Mouse (Mus musculus) bone marrow, adult 2 months (tissue): ENCODE measurements around the gene Cdkn1c.

ENCODE experiments used
- CTCF ChIP-seq: fragments of 200-500 bp; IDR thresholded peaks from 2 replicates; pipeline ENCODE4 v1.5.1; 2011; ENCODE audit warnings: low read length, control low read depth; ENCODE audit not compliant: control insufficient read depth, insufficient read depth
- POLR2A ChIP-seq: fragments of 200-500 bp; IDR thresholded peaks from 2 replicates; pipeline ENCODE4 v1.6.1; 2011; ENCODE audit warnings: low read depth, mild to moderate bottlenecking, control low read depth, low read length, borderline replicate concordance; ENCODE audit not compliant: control insufficient read depth

DNA sequence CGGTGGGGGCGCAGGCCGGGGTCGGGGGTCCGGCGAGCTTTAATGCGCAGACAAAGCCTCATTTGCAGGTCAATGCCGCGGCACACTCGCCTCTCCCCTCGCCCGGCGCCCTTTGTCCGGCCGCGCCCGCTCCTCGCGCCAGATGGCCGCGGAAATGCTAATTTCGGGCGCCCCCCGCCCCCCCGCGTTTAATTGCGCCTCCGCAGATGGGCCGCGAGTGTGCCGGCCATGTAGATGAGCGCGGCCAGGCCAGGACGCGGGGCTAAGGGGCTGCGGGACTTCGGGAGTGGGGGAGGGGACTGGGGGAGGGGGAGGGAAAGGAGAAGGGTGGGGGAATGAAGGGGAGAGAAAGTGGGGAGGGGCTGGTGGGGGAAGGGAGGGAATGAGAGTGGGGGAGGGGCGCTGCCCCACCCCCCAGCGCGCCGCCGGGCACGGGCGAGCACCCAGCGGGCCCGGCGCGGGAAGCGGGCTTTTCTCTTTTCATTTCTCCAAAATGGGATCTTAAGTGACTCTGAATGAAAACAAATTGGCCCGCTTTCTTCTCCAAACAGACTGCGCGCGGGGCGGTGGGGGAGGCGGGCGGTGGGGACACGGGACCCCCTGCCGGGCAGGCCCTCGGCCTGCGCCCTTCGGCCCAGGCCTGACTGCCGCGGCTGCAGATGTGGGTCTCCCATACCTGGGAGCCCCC, 22.8 kb downstream of the Cdkn1c start:
- TF ChIP-seq POLR2A (no peak), CTCF (no peak)
